Mouse (Mus musculus): ENCODE measurements at regions not wholly inside any gene's neighbourhood (a gene's known extent, or its start where the extent isn't known, plus 50 kb on each side); places are given as distances from the start of the nearest gene placed in this dataset.

- TF ChIP-seq CTCF (IDR thresholded peaks at IDR 0.05; ENCODE audit: extremely low read depth, insufficient read length, insufficient replicate concordance, low read depth, low read length) (no peak), POLR2A (IDR thresholded peaks at IDR 0.05; ENCODE audit: low read depth, low read length) (no peak)
Observed at GRCm38 (mm10) chr7:129469496-129469895, 122.2 kb upstream of the Wdr11 start.
